In the genomic region with DNA sequence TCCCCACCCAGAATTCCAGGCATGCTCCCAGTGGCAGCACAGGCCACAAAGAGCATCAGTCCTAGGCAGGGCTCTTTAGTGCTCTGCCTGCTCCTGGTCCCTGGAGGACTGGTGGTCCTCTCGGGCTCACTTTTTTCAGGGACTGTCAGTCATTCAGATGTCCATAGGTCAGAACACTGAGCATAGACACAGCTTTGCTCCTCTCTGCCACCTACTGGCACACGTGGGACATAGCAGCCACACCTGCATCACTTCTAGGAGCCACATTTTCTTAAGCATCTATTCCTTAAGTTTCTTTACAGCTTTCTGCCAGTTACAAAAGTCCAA, we compare ENCODE assay signal across 7 mouse cellular contexts. TPM values are rescaled to one million over a fixed set of nuclear protein-coding genes. Genes with fewer than 3 reads are reported as not detected.
DNase-seq lines count a peak whose midpoint lies in the region; ATAC-seq and TF ChIP-seq lines count a peak whose summit lies in the region.

No protein-coding gene starts in this region.

- no peaks in the 10 kb centered on the region for H3K9me3 ChIP-seq in liver, embryonic 14.5 days (ENCODE audit: control insufficient read depth, low read length)

- TF ChIP-seq EP300 in liver, embryonic 14.5 days (IDR thresholded peaks at IDR 0.05; ENCODE audit: low read depth) = no peak

- H3K27me3 ChIP-seq in liver, embryonic 14.5 days (ENCODE audit: control insufficient read depth, insufficient read depth, low read length) = no peaks in the 10 kb centered on the region

- H3K4me3 ChIP-seq in embryonic fibroblast, embryonic 13.5 days (ENCODE audit: insufficient read depth, low read length) = no peak overlapping the region
- no peak overlapping the region for H3K4me3 ChIP-seq in liver, embryonic 14.5 days (ENCODE audit: insufficient read depth in 1 of 2, low read depth in 2 of 2, low read length in 2 of 2)

- WGBS in liver, embryonic 14.5 days (ENCODE audit: insufficient replicate concordance) = 3% methylated on average over 2 of the region's 2 CpGs

- H3K4me2 ChIP-seq in liver, embryonic 14.5 days (ENCODE audit: low read depth) = no peak overlapping the region

- no peak overlapping the region for H3K9ac ChIP-seq in liver, embryonic 14.5 days (replicated peaks)

- H3K4me1 ChIP-seq in embryonic fibroblast, embryonic 13.5 days (ENCODE audit: control insufficient read depth, insufficient read depth, low read length) = peaks cover 20% of the 10 kb centered on the region
- no peaks in the 10 kb centered on the region for H3K4me1 ChIP-seq in liver, embryonic 14.5 days (replicated peaks; ENCODE audit: control insufficient read depth in 2 of 2, insufficient read depth in 2 of 2, low read length in 1 of 2)

- no peaks in the 10 kb centered on the region for H3K36me3 ChIP-seq in liver, embryonic 14.5 days (replicated peaks; ENCODE audit: control insufficient read depth, insufficient read depth, low read depth)

- peak; percentile 44 for DNase-seq in 3T3-L1 (ENCODE audit: low read depth, low spot score)
- peak; percentile 20 for DNase-seq in B cell, adult 2 months
- peak in 1 of 3 experiments; percentile 9 for DNase-seq in liver, embryonic 14.5 days (ENCODE audit: low read depth in 3 of 3, low spot score in 3 of 3)
- DNase-seq in yolk sac, embryonic 10.5 days (ENCODE audit: low spot score) = no peak
- no peak for DNase-seq in cerebellum, adult 11-12 months
- no peak for DNase-seq in cerebellum, adult 9-10 months

- TF ChIP-seq CTCF in embryonic fibroblast, embryonic 13.5 days (IDR thresholded peaks at IDR 0.05; ENCODE audit: borderline replicate concordance, insufficient read depth, low read length) = peak; percentile 61; the same call in 1 of the 2 replicates
- peak; percentile 82 for TF ChIP-seq CTCF in liver, embryonic 14.5 days (IDR thresholded peaks at IDR 0.05; ENCODE audit: low read depth)

- ATAC-seq in liver, embryonic 14.5 days (ENCODE audit: insufficient read depth) = no peak

- H3K27ac ChIP-seq in embryonic fibroblast, embryonic 13.5 days (ENCODE audit: insufficient read depth, low read length) = no peak overlapping the region
- no peak overlapping the region for H3K27ac ChIP-seq in liver, embryonic 14.5 days

- no peak for TF ChIP-seq POLR2A in embryonic fibroblast, embryonic 13.5 days (IDR thresholded peaks at IDR 0.05; ENCODE audit: low read depth, low read length)

RNA-seq across cellular contexts. Expression of a gene that starts 12.6 kb away (rescaled TPM):
- polyA plus RNA-seq in embryonic fibroblast, embryonic 13.5 days (2011; ENCODE audit: insufficient read length, low read depth, missing spikeins) = 3.0 and 7.2 TPM in 2 replicates
- polyA plus RNA-seq in liver, embryonic 14.5 days (2012; rRNA removed) = 0.51 and 0.60 TPM in 2 replicates
- polyA plus RNA-seq in liver, embryonic 14.5 days (2014; fragmentation: Nextera tagmentation; extraction: Ambion mirVana) = 0.19 and 0.89 TPM in 2 replicates

RNA-seq across cellular contexts. Expression of a gene that starts 54.0 kb away (rescaled TPM):
- 1.9 and 2.2 TPM in 2 replicates for polyA plus RNA-seq in embryonic fibroblast, embryonic 13.5 days (2011; ENCODE audit: insufficient read length, low read depth, missing spikeins)
- polyA plus RNA-seq in liver, embryonic 14.5 days (2012; rRNA removed) = 0.02 TPM in 1 of 2 replicates, not detected in the other
- not detected in 2 replicates for polyA plus RNA-seq in liver, embryonic 14.5 days (2014; fragmentation: Nextera tagmentation; extraction: Ambion mirVana)

Comparison
In these comparisons a context has a peak if more than half of its experiments do, and no peak if none do; other contexts are left out.
1. DNase-seq: peak in 3T3-L1 (single experiment) and B cell, adult 2 months (2 of 2); none in yolk sac, embryonic 10.5 days (single experiment), cerebellum, adult 11-12 months (single experiment) and cerebellum, adult 9-10 months (single experiment).